Mouse (Mus musculus) forebrain, embryonic 11.5 days (tissue): ENCODE results near the gene Ttc33. TPM values are rescaled to one million over a fixed set of nuclear protein-coding genes. Genes with fewer than 3 reads are reported as not detected.

Experiments used
- ATAC-seq: fragments of 200-750 bp; cut with Nextera tagmentation; replicated peaks from 2 replicates; pipeline ENCODE4 v1.8.0; 2017; ENCODE audit warnings: moderate TSS enrichment; ENCODE audit not compliant: low FRiP score
- DNase-seq: peaks from one replicate; pipeline ENCODE4 v3.0.0-alpha.2; 2017; ENCODE audit warnings: low spot score
- H3K27ac ChIP-seq: fragments of 300-500 bp; sonication (generic); 2 replicates; pipeline ENCODE4 v1.5.1; 2014; ENCODE audit warnings: low read depth, low read length
- H3K27me3 ChIP-seq: fragments of 300-500 bp; sonication (generic); 2 replicates; pipeline ENCODE4 v1.6.1; 2014; ENCODE audit warnings: mild to moderate bottlenecking, low read length, mixed read lengths; ENCODE audit not compliant: control insufficient read depth, insufficient read depth
- H3K36me3 ChIP-seq: fragments of 300-500 bp; sonication (generic); 2 replicates; pipeline ENCODE4 v1.6.1; 2014; ENCODE audit warnings: mild to moderate bottlenecking, low read length, moderate library complexity, mixed read lengths; ENCODE audit not compliant: control insufficient read depth, insufficient read depth
- H3K4me1 ChIP-seq: fragments of 300-500 bp; sonication (generic); replicated peaks from 2 replicates; pipeline ENCODE4 v1.6.1; 2014; ENCODE audit warnings: low read length, mixed read lengths; ENCODE audit not compliant: control insufficient read depth, insufficient read depth
- H3K4me2 ChIP-seq: fragments of 300-500 bp; sonication (generic); 2 replicates; pipeline ENCODE4 v1.6.1; 2014; ENCODE audit warnings: low read depth, mild to moderate bottlenecking, low read length, moderate library complexity, mixed read lengths; ENCODE audit not compliant: severe bottlenecking
- H3K4me3 ChIP-seq: fragments of 300-500 bp; sonication (generic); 2 replicates; pipeline ENCODE4 v1.5.1; 2014; ENCODE audit warnings: low read depth, low read length
- H3K9ac ChIP-seq: fragments of 300-500 bp; sonication (generic); 2 replicates; pipeline ENCODE4 v1.6.1; 2014; ENCODE audit warnings: low read length
- H3K9me3 ChIP-seq: fragments of 300-500 bp; sonication (generic); 2 replicates; pipeline ENCODE4 v1.6.1; 2016; ENCODE audit warnings: low read length, mixed read lengths; ENCODE audit not compliant: control insufficient read depth
- WGBS: fragments of 180-500 bp; shearing (Covaris S2); extraction: QIAGEN DNeasy Blood & Tissue Kit; methylation state at CpG from one replicate; pipeline ENCODE4 v1.1.7; 2014; 5-methylcytosine and 5-hydroxymethylcytosine counted together
- polyA plus RNA-seq: library from polyadenylated mRNA; unstranded; fragments of >200 nt; fragmentation: Nextera tagmentation; extraction: Ambion mirVana; gene quantifications from 2 replicates; pipeline ENCODE4 v1.2.1, GENCODE M21; 2014

The Ttc33 gene
- polyA plus RNA-seq, 1 experiment from 2014 or later: 34.0 TPM

DNA sequence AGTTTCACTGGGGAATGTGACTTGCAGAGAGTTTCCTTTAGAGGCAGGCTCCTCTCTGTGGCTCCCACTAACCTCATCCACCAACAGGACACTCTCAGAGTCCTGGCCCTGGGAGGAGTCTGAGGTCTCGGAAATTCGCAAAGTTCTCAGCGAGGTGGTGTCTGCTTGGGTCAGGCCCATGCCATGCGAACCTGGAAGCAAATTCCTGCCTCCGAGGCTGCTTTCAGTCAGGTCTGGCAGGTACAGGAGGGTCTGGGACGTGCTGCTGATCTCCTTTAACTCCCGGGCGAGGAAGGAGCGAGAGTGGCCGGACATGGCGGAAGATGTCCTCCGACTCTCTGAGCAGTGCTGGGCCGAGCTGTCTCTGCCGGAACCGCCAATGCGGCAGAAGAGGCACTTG is 49.3 kb downstream of the Ttc33 start:
- 88% methylated on average over 16 of the region's 16 CpGs for WGBS

DNA sequence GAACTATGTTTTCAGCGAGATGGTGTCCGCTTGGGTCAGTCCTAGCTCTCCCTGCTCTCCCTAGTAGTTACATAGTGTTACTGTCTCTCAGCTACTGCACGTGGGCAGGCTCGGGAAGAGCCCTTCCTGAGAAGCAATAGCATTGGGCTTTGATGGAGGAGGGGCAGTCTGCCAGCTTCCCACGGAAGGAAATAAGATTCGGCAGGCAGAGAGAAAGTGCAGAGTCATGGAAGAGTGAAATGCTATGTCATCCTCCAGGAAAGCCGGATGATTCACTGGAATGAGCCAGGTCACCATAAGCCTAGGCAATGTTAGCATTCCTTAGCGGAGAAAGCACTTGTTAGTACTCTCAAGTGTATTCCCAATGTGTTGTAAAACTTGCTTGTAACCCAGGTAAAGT is 50.2 kb downstream of the Ttc33 start:
- Histone ChIP-seq H3K4me2 (no peak overlapping the region), H3K27ac (no peak overlapping the region), H3K9me3 (no peaks in the 10 kb centered on the region), H3K27me3 (no peaks in the 10 kb centered on the region), H3K4me1 (no peaks in the 10 kb centered on the region), H3K4me3 (no peak overlapping the region), H3K36me3 (no peaks in the 10 kb centered on the region), H3K9ac (no peak overlapping the region)
- DNase-seq (no peak), ATAC-seq (no peak)
- 59% methylated on average over 8 of the region's 8 CpGs for WGBS

More for the DNA sequence above, 49.3 kb downstream of the Ttc33 start:
- H3K27me3 ChIP-seq: no peaks in the 10 kb centered on the region
- H3K9me3 ChIP-seq: no peaks in the 10 kb centered on the region
- no peaks in the 10 kb centered on the region for H3K36me3 ChIP-seq
- no peaks in the 10 kb centered on the region for H3K4me1 ChIP-seq
- H3K27ac ChIP-seq: no peak overlapping the region
- ATAC-seq (no peak), DNase-seq (no peak)
- no peak overlapping the region for H3K9ac ChIP-seq
- no peak overlapping the region for H3K4me3 ChIP-seq
- no peak overlapping the region for H3K4me2 ChIP-seq

DNA sequence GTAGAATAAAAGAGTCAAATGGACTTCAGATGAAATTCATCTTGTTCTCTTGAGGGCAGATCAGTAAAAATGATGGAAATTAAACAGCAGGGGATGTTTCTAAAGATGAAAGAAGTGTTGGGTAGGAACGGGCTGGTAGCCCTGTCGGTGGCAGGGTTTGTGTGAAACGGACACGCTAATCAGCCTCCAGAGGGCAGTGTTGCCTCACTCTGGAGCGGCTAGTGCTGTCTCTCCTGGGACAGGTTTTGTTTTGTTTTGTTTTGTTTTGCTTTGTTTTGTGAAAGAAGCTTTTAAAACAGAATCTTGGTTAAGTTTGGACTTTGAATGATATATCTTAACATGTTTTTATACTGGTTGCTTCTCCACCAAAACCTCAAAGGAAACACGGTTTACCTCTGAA is 51.2 kb downstream of the Ttc33 start:
- Histone ChIP-seq H3K9ac (no peak overlapping the region), H3K9me3 (no peaks in the 10 kb centered on the region), H3K4me2 (no peak overlapping the region), H3K4me1 (no peaks in the 10 kb centered on the region), H3K4me3 (no peak overlapping the region), H3K27ac (no peak overlapping the region), H3K36me3 (no peaks in the 10 kb centered on the region), H3K27me3 (peaks cover 4% of the 10 kb centered on the region)
- DNase-seq (peak; percentile 82), ATAC-seq (peak; percentile 83)
- WGBS: 16% methylated on average over 6 of the region's 6 CpGs

DNA sequence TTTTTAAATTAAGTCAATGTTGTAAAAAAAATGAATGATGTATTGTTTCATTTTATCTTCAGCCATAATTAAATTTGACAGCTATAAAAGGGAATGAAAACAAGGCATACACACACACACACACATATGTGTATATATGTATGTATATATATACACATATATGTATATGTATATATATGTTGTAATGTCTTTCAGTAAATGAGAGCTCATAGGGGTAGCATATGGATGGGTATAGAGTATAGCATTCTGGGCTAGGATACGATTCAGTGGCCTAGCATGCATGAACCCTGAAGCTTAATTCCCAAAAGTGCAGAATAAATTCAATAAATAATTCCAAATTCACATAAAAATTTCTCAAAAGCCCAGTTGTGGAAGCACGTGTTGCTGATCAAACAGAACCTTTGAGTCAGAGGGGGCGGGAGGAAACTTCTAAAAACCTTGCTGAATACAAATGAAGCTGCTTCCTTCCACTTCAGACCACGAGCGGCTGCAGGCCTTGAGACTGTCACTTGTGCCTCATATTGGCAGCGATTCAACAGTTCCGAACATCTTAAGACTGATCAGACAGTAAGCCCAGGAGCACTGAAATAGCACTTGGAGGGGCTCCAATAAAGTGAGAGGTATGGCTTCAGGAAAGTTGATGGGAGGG is 51.8 kb downstream of the Ttc33 start:
- 73% methylated on average over 7 of the region's 7 CpGs for WGBS
- no peak overlapping the region for H3K4me3 ChIP-seq
- no peaks in the 10 kb centered on the region for H3K36me3 ChIP-seq
- ATAC-seq: no peak
- no peak overlapping the region for H3K4me2 ChIP-seq
- H3K4me1 ChIP-seq: no peaks in the 10 kb centered on the region; the same call in 1 of the 2 replicates
- no peak overlapping the region for H3K9ac ChIP-seq
- peaks cover 10% of the 10 kb centered on the region for H3K27me3 ChIP-seq
- no peak overlapping the region for H3K27ac ChIP-seq
- DNase-seq: no peak
- H3K9me3 ChIP-seq: no peaks in the 10 kb centered on the region

DNA sequence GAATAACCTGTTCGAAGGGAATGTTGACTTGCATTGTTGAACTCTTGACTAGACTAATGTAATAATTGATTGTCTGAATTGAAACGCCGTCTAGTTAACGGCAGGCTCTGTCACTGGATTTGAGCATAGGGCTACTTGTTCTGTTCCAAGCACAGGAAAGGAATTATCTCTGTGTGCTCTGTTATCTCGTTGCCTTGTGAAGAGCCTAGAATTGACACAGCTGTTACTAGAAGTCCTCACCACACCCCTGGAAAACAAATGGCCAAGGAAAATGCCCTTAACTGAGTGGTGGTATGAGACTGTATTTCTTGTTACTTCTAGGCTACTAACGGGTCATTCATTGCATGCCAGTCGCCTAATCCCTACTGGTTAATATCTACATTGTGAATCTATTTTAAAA is 52.7 kb downstream of the Ttc33 start:
- Histone ChIP-seq H3K4me1 (peaks cover 6% of the 10 kb centered on the region; the same call in 1 of the 2 replicates), H3K27me3 (peaks cover 19% of the 10 kb centered on the region), H3K36me3 (no peaks in the 10 kb centered on the region), H3K4me3 (no peak overlapping the region), H3K9me3 (no peaks in the 10 kb centered on the region; the same call in 1 of the 2 replicates), H3K9ac (no peak overlapping the region), H3K27ac (no peak overlapping the region), H3K4me2 (no peak overlapping the region)
- WGBS: 90% methylated on average over 7 of the region's 7 CpGs
- no peak for ATAC-seq
- DNase-seq: peak; percentile 11

DNA sequence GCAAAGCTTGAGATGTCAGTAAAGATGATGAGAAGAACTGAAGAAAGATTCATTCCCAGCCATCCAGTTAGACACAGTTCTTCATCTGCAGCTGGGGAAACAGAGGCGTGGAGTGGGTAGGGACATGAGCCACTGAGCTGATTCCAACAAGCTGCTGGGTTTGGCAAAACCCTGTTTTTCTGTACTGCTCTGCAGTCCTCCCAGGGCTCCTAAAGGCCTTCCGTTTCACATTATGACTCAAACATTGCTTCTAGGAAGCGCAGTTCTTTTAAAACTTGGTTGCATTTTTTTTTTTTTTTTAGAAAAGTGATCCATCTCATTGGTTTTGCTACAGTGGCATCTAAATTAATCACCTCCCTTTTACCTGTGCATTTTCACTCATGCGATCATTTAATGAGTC is 53.2 kb downstream of the Ttc33 start:
- no peak overlapping the region for H3K4me2 ChIP-seq
- H3K27ac ChIP-seq: no peak overlapping the region
- WGBS: 88% methylated on average over 4 of the region's 4 CpGs

DNA sequence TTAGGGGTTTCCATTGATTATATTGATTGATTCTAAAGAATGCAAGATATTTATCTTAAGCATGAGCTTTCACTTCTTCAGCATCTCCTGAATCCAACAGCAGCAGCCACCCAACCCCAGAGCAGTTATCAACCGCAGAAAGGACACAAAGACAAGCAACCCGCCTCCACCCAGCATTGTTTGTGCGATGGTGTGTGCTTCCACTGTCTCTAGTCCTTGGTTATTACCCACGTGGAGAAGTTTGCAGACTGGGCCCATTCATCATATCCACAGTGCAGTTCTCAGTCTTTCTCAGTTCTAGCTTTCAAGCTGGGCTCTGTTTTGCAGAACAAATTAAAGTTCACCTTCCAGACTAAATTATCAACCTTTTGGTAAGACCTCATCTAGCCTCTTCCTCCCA is 54.0 kb downstream of the Ttc33 start:
- WGBS: 76% methylated on average over 4 of the region's 4 CpGs
- H3K9me3 ChIP-seq: no peaks in the 10 kb centered on the region; the same call in 1 of the 2 replicates
- no peak overlapping the region for H3K4me2 ChIP-seq
- DNase-seq (no peak), ATAC-seq (no peak)
- H3K36me3 ChIP-seq: no peaks in the 10 kb centered on the region
- H3K4me3 ChIP-seq: no peak overlapping the region
- H3K27ac ChIP-seq: no peak overlapping the region
- peaks cover 6% of the 10 kb centered on the region; the same call in 1 of the 2 replicates for H3K4me1 ChIP-seq
- H3K9ac ChIP-seq: no peak overlapping the region
- peaks cover 28% of the 10 kb centered on the region for H3K27me3 ChIP-seq

More for the DNA sequence above, 53.2 kb downstream of the Ttc33 start:
- Histone ChIP-seq H3K27me3 (peaks cover 24% of the 10 kb centered on the region), H3K9me3 (no peaks in the 10 kb centered on the region; the same call in 1 of the 2 replicates), H3K36me3 (no peaks in the 10 kb centered on the region), H3K4me3 (no peak overlapping the region), H3K4me1 (peaks cover 6% of the 10 kb centered on the region; the same call in 1 of the 2 replicates), H3K9ac (no peak overlapping the region)
- DNase-seq (no peak), ATAC-seq (no peak)

DNA sequence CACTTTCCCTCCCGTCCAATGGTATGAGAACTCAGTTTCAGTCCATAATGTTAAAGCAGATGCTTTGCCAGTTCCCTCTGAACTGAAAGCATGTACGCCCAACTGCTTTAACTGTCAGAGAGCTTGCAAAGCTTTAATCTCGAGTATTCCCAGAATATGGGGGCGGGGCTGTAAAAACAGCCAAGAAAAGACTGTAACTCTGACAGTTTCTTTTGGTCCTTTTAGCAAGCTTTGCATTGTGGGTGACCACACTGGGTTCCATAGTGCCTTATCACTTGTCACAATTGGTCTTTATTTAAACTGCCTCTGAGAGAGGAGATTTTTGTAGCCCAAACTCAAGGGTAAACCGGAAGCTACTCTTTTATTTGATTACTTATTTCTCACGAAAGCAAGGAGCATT is 54.6 kb downstream of the Ttc33 start:
- no peak overlapping the region for H3K9ac ChIP-seq
- H3K27me3 ChIP-seq: peaks cover 33% of the 10 kb centered on the region
- no peaks in the 10 kb centered on the region; the same call in 1 of the 2 replicates for H3K9me3 ChIP-seq
- ATAC-seq (no peak), DNase-seq (no peak)
- H3K36me3 ChIP-seq: no peaks in the 10 kb centered on the region
- 79% methylated on average over 6 of the region's 6 CpGs for WGBS
- H3K27ac ChIP-seq: no peak overlapping the region
- peaks cover 6% of the 10 kb centered on the region; the same call in 1 of the 2 replicates for H3K4me1 ChIP-seq
- H3K4me3 ChIP-seq: no peak overlapping the region
- H3K4me2 ChIP-seq: no peak overlapping the region

DNA sequence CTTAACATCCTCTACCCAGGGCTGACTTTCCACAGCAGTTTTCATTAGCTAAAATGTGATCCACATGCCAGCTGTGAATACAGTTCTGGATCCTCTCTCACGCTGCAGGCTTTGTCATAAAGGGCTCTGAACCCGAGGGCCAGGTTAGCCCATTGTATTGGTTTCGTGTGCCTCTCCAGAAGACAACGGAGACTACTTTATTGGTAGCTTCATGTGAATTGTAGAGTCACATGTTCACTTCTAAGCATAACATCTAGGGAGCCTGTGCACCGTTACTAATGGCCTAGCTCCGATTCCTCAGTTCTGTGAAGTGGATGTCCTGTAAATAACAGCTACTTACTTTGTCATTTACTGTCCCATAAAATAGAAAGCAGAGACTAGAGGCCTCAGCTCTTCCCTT is 55.0 kb downstream of the Ttc33 start:
- Histone ChIP-seq H3K27me3 (peaks cover 35% of the 10 kb centered on the region), H3K4me2 (no peak overlapping the region), H3K36me3 (no peaks in the 10 kb centered on the region), H3K9me3 (no peaks in the 10 kb centered on the region; the same call in 1 of the 2 replicates), H3K4me1 (peaks cover 6% of the 10 kb centered on the region; the same call in 1 of the 2 replicates), H3K27ac (no peak overlapping the region), H3K4me3 (no peak overlapping the region), H3K9ac (no peak overlapping the region)
- DNase-seq (no peak), ATAC-seq (no peak)
- WGBS: 82% methylated on average over 6 of the region's 6 CpGs
